Mouse (Mus musculus): ENCODE data around the gene Sash3.
"Not testable (repeated sequence)": the region's sequence is repeated elsewhere in the genome, so short reads cannot be mapped to it uniquely, and the experiment has no call there.

Sash3 gene

GRCm38 (mm10) chrX:48202436-48202835, 56.2 kb downstream of the Sash3 start:
- DNase-seq (ENCODE audit: inconsistent age in 2 of 2, low spot score in 1 of 2) = no peak

GRCm38 (mm10) chrX:48202995-48203394, 56.8 kb downstream of the Sash3 start:
- no peak for DNase-seq (ENCODE audit: inconsistent age in 2 of 2, low spot score in 1 of 2)

- no peak for DNase-seq (ENCODE audit: inconsistent age in 2 of 2, low spot score in 1 of 2)
These were observed 57.5 kb downstream of the Sash3 start for GRCm38 (mm10) chrX:48203763-48204162.

GRCm38 (mm10) chrX:48204469-48204868, 58.2 kb downstream of the Sash3 start:
- no peak for DNase-seq (ENCODE audit: inconsistent age in 2 of 2, low spot score in 1 of 2)

GRCm38 (mm10) chrX:48207761-48208487, 61.7 kb downstream of the Sash3 start:
- peak in 1 of 2 experiments; percentile 35 for DNase-seq (ENCODE audit: inconsistent age in 2 of 2, low spot score in 1 of 2)

GRCm38 (mm10) chrX:48208519-48209185, 62.4 kb downstream of the Sash3 start, which contains the start of gene Zdhhc9:
TSS of gene Zdhhc9 (minus strand) at chrX:48208878.
- peak; percentile 84 to 96 for DNase-seq (ENCODE audit: inconsistent age in 2 of 2, low spot score in 1 of 2)

- not testable (repeated sequence) for DNase-seq (ENCODE audit: inconsistent age in 2 of 2, low spot score in 1 of 2)
These were observed 63.5 kb downstream of the Sash3 start for GRCm38 (mm10) chrX:48209746-48210145.

Measured in adrenal gland, adult (tissue).